Mouse (Mus musculus) small intestine, adult 2 months (tissue): ENCODE measurements around the gene Pcnx3.

Experiments used
- CTCF ChIP-seq: fragments of 200-500 bp; IDR thresholded peaks from 2 replicates; pipeline ENCODE4 v1.5.1; 2012; ENCODE audit warnings: low read depth, mild to moderate bottlenecking, control low read depth, inconsistent platforms, low read length, moderate library complexity, mixed read lengths; ENCODE audit not compliant: insufficient replicate concordance, insufficient read length; ENCODE audit errors: extremely low read depth
- POLR2A ChIP-seq: fragments of 200-500 bp; IDR thresholded peaks from 2 replicates; pipeline ENCODE4 v1.6.1; 2012; ENCODE audit warnings: low read depth, mild to moderate bottlenecking, control low read depth, inconsistent platforms, low read length, moderate library complexity

- TF ChIP-seq CTCF = no peak
- no peak for TF ChIP-seq POLR2A
Measured at GRCm38 (mm10) chr19:5686437-5686836, 2.3 kb downstream of the Pcnx3 start.
